Mouse (Mus musculus): ENCODE measurements around the gene Sel1l3. TPM values are rescaled to one million over a fixed set of nuclear protein-coding genes. Genes with fewer than 3 reads are reported as not detected.

Gene Sel1l3
- polyA plus RNA-seq, 1 experiment from 2014 or later, result 1.5 TPM

DNA sequence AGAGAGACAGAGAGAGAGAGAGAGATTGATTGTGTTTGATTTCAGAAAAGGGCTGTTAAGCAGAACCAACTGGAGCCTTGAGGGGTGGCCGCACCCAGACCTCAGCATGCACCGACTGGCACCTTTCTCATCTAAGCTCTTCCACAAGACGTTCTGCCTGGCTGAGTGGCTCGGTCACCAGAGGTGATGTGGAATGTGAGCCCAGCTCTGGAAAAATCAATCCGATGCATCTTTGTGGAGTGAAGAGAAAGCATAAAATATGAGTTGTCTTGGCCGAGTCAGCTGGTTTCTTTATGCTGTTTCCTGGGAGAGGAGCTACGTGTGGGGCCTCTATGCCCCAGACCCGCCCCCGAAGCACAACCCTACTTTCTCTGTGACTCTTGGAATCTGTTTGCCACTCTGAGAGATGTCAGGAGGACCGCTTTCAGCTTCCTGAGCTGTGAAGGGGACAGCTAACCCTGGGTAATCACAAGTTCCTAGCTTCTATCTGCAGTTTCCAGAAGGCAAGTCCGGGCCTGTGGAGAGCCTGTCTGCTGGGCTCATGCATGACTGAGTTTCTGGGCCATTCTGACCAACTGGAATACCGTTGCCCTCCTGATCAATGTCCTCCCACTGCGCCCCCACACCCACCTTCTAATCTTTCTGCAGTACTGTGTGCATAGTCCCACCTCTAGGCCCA is 109.4 kb downstream of the Sel1l3 start:
- no peaks in the 10 kb centered on the region for H3K27me3 ChIP-seq (ENCODE audit: control insufficient read depth, insufficient read depth, low read length)
- 81% methylated on average over 13 of the region's 13 CpGs for WGBS
- H3K36me3 ChIP-seq (ENCODE audit: control insufficient read depth, insufficient read depth, low read length), result no peaks in the 10 kb centered on the region
- no peaks in the 10 kb centered on the region for H3K9me3 ChIP-seq (ENCODE audit: control insufficient read depth, low read length)
- no peak for ATAC-seq (ENCODE audit: insufficient number of reproducible peaks, low FRiP score, low TSS enrichment, low read depth)
- H3K4me3 ChIP-seq (ENCODE audit: low read depth, low read length), result no peak overlapping the region
- DNase-seq (ENCODE audit: low spot score), result no peak
- H3K27ac ChIP-seq (replicated peaks; ENCODE audit: low read depth, low read length), result no peak overlapping the region
- H3K9ac ChIP-seq (ENCODE audit: low read length), result no peak overlapping the region
- H3K4me1 ChIP-seq (ENCODE audit: control insufficient read depth, insufficient read depth, low read length), result no peaks in the 10 kb centered on the region
- H3K4me2 ChIP-seq (ENCODE audit: low read depth, severe bottlenecking), result no peak overlapping the region

DNA sequence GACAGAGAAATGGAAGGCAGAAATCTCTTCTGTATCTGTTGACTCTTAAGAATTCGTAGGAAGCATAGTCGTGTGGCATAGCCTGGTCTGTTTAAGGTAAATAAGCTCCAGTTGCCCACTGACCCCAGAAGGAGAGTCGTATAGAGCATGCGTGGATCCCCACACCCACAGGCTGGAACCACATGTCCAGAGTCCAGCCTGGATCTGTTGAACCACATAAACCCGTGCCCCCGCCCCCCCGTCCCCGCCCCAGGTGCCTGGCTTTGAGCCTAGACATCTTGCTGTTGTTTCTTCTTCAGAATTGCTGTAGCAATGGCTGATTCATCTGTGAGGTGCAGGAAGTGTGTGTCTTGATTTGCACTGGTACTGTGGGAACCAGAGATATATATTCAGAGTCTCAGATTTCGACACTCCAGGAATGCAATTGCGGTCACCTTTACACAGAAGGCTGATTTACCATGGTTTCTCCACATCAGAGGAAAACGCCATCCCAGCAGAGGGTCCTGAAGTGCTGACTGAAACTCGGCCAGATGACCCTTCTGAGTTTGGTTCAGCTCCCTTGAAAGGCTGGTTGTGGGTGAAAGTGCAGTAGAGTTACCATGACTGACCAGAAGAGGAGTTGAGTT is 111.8 kb downstream of the Sel1l3 start:
- Histone ChIP-seq H3K36me3 (ENCODE audit: control insufficient read depth, insufficient read depth, low read length) (no peaks in the 10 kb centered on the region), H3K27me3 (ENCODE audit: control insufficient read depth, insufficient read depth, low read length) (no peaks in the 10 kb centered on the region), H3K27ac (replicated peaks; ENCODE audit: low read depth, low read length) (no peak overlapping the region), H3K4me1 (ENCODE audit: control insufficient read depth, insufficient read depth, low read length) (no peaks in the 10 kb centered on the region), H3K4me2 (ENCODE audit: low read depth, severe bottlenecking) (no peak overlapping the region), H3K9ac (ENCODE audit: low read length) (no peak overlapping the region), H3K9me3 (ENCODE audit: control insufficient read depth, low read length) (no peaks in the 10 kb centered on the region), H3K4me3 (ENCODE audit: low read depth, low read length) (no peak overlapping the region)
- whole genome bisulfite sequencing, result 76% methylated on average over 12 of the region's 12 CpGs
- no peak for DNase-seq (ENCODE audit: low spot score)
- no peak for ATAC-seq (ENCODE audit: insufficient number of reproducible peaks, low FRiP score, low TSS enrichment, low read depth)

DNA sequence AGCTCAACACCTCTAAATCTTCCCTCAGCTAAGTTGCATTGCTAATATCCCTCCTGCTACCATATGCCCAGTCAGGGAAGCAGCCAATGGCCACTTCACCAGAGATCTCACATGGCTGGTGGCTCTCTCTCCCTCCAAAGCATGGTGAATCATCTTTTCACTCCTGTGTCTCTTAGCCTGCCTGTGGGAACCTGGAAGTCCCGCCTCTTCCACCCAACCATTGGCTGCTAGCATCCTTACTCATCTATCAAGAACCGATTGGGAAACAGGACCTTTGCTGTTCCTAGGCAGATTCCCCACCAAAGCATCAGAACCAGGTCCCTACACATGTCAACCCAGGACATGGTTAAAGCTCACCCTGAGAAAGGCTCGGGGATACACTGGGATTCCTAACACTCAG is 122.4 kb downstream of the Sel1l3 start:
- Histone ChIP-seq H3K36me3 (ENCODE audit: control insufficient read depth, insufficient read depth, low read length) (no peaks in the 10 kb centered on the region), H3K9ac (ENCODE audit: low read length) (no peak overlapping the region), H3K9me3 (ENCODE audit: control insufficient read depth, low read length) (no peaks in the 10 kb centered on the region), H3K4me1 (ENCODE audit: control insufficient read depth, insufficient read depth, low read length) (no peaks in the 10 kb centered on the region), H3K27me3 (ENCODE audit: control insufficient read depth, insufficient read depth, low read length) (no peaks in the 10 kb centered on the region), H3K4me3 (ENCODE audit: low read depth, low read length) (no peak overlapping the region), H3K27ac (replicated peaks; ENCODE audit: low read depth, low read length) (no peak overlapping the region), H3K4me2 (ENCODE audit: low read depth, severe bottlenecking) (no peak overlapping the region)
- DNase-seq (ENCODE audit: low spot score), result no peak
- 65% methylated on average over 3 of the region's 3 CpGs for WGBS
- ATAC-seq (ENCODE audit: insufficient number of reproducible peaks, low FRiP score, low TSS enrichment, low read depth), result no peak

DNA sequence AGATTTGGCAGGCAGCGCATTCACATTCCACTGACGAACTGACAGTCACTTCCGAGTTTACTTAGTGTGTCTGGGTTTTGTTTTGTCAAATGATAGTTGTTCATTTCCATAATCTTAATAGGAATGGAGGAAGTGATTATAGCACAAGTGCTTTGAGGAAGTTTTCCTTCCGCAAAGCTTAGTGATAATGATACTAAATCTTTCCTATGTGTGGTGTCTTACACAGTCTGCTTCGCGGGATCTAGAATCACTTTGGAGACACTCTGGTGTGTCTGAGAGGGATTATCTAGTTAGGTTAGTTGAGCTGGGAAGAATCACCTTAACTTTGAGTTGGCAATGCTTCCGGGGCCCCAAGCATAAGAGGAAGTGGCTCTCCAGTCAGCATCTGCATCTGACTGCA is 126.3 kb downstream of the Sel1l3 start:
- DNase-seq (ENCODE audit: low spot score) (no peak), ATAC-seq (ENCODE audit: insufficient number of reproducible peaks, low FRiP score, low TSS enrichment, low read depth) (no peak)
- H3K27me3 ChIP-seq (ENCODE audit: control insufficient read depth, insufficient read depth, low read length), result no peaks in the 10 kb centered on the region

DNA sequence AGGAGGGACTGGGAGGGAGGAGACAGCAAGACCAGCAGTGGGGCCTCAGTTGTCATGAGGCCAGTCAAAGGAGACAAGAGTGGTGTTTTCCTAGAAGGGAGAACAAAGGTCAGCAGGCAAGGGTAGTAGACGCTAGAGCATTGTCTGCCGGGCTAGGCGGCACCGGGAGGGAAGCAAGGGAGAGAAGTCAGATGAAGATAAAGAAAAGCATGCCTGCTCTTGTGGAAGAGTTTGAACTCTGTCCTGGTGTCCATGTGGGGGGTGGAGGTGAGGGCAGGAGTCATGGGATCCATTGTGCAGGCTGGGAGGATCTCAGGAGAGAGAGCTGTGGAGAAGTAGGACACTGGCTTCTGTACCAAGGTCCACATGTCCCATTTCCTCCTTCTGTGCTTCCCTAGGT is 135.3 kb downstream of the Sel1l3 start:
- no peak for ATAC-seq (ENCODE audit: insufficient number of reproducible peaks, low FRiP score, low TSS enrichment, low read depth)
- H3K4me1 ChIP-seq (ENCODE audit: control insufficient read depth, insufficient read depth, low read length), result no peaks in the 10 kb centered on the region
- 88% methylated on average over 4 of the region's 4 CpGs for WGBS
- no peaks in the 10 kb centered on the region for H3K9me3 ChIP-seq (ENCODE audit: control insufficient read depth, low read length)
- no peak overlapping the region for H3K27ac ChIP-seq (replicated peaks; ENCODE audit: low read depth, low read length)
- no peak overlapping the region for H3K4me2 ChIP-seq (ENCODE audit: low read depth, severe bottlenecking)
- no peaks in the 10 kb centered on the region for H3K27me3 ChIP-seq (ENCODE audit: control insufficient read depth, insufficient read depth, low read length)
- no peak overlapping the region for H3K9ac ChIP-seq (ENCODE audit: low read length)
- no peaks in the 10 kb centered on the region for H3K36me3 ChIP-seq (ENCODE audit: control insufficient read depth, insufficient read depth, low read length)
- H3K4me3 ChIP-seq (ENCODE audit: low read depth, low read length), result no peak overlapping the region
- DNase-seq (ENCODE audit: low spot score), result no peak

More for the DNA sequence above, 126.3 kb downstream of the Sel1l3 start:
- 84% methylated on average over 7 of the region's 7 CpGs for WGBS
- no peak overlapping the region for H3K4me3 ChIP-seq (ENCODE audit: low read depth, low read length)
- no peaks in the 10 kb centered on the region for H3K9me3 ChIP-seq (ENCODE audit: control insufficient read depth, low read length)
- H3K36me3 ChIP-seq (ENCODE audit: control insufficient read depth, insufficient read depth, low read length), result no peaks in the 10 kb centered on the region
- H3K4me2 ChIP-seq (ENCODE audit: low read depth, severe bottlenecking), result no peak overlapping the region
- no peak overlapping the region for H3K27ac ChIP-seq (replicated peaks; ENCODE audit: low read depth, low read length)
- H3K4me1 ChIP-seq (ENCODE audit: control insufficient read depth, insufficient read depth, low read length), result no peaks in the 10 kb centered on the region
- H3K9ac ChIP-seq (ENCODE audit: low read length), result no peak overlapping the region

DNA sequence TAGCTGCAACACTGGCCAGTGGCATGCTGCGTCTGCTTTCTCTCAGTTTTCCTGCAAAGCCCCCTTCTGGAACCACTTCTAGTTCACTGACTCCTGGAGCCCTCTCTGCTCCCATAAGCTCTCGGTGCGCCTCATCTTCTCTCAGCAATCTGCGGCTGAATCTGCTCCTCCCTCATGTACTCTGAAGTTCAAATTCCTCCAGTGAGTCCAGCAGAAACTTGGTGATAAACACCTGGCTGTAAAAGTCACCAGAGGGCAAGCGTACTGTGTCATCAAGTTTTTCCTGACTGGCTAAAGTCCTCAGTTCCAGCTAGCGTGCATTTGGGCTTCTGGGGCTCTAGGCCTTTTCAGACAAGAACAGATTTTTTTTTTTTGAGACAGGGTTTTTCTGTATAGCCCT is 139.2 kb downstream of the Sel1l3 start:
- Histone ChIP-seq H3K4me1 (ENCODE audit: control insufficient read depth, insufficient read depth, low read length) (no peaks in the 10 kb centered on the region), H3K4me3 (ENCODE audit: low read depth, low read length) (no peak overlapping the region), H3K4me2 (ENCODE audit: low read depth, severe bottlenecking) (no peak overlapping the region), H3K36me3 (ENCODE audit: control insufficient read depth, insufficient read depth, low read length) (no peaks in the 10 kb centered on the region), H3K27me3 (ENCODE audit: control insufficient read depth, insufficient read depth, low read length) (no peaks in the 10 kb centered on the region), H3K27ac (replicated peaks; ENCODE audit: low read depth, low read length) (no peak overlapping the region), H3K9ac (ENCODE audit: low read length) (no peak overlapping the region), H3K9me3 (ENCODE audit: control insufficient read depth, low read length) (no peaks in the 10 kb centered on the region)
- ATAC-seq (ENCODE audit: insufficient number of reproducible peaks, low FRiP score, low TSS enrichment, low read depth), result no peak
- 65% methylated on average over 6 of the region's 6 CpGs for WGBS
- no peak for DNase-seq (ENCODE audit: low spot score)

DNA sequence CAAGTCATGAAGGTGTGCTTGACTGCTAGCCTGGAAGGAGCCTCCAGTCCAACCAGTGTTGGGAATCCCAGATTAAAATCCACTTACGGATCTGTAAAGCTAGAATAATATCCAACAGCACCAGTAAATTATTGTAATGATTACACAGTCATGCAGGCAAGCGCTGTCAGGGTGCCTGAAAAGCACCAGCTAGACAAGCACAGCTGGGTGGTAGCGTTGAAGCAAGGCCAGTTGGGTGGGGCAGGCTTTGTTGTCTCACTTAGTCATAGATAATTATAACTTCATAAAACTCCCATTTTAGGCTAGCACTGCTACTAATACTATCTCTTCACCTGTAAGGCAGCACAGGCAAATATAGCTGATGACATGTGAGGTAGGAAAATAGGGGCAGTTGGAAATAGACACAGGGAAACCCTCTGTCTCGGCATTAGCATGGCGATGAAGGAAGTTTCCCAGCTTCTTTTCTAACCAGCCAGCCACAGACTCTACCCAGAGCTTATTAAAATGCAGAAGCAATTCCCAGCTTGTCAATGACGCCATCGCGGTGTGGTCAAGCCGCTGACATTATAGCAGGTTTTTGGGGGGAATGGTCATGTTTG is 152.1 kb downstream of the Sel1l3 start:
- Histone ChIP-seq H3K9me3 (ENCODE audit: control insufficient read depth, low read length) (no peaks in the 10 kb centered on the region), H3K36me3 (ENCODE audit: control insufficient read depth, insufficient read depth, low read length) (no peaks in the 10 kb centered on the region), H3K4me3 (ENCODE audit: low read depth, low read length) (no peak overlapping the region), H3K4me1 (ENCODE audit: control insufficient read depth, insufficient read depth, low read length) (no peaks in the 10 kb centered on the region), H3K4me2 (ENCODE audit: low read depth, severe bottlenecking) (no peak overlapping the region), H3K27me3 (ENCODE audit: control insufficient read depth, insufficient read depth, low read length) (no peaks in the 10 kb centered on the region), H3K27ac (replicated peaks; ENCODE audit: low read depth, low read length) (no peak overlapping the region), H3K9ac (ENCODE audit: low read length) (no peak overlapping the region)
- WGBS, result 95% methylated on average over 9 of the region's 9 CpGs
- DNase-seq (ENCODE audit: low spot score), result no peak
- no peak for ATAC-seq (ENCODE audit: insufficient number of reproducible peaks, low FRiP score, low TSS enrichment, low read depth)
